Mouse (Mus musculus): ENCODE data around the gene Kcnd1. TPM values are rescaled to one million over a fixed set of nuclear protein-coding genes. Genes with fewer than 3 reads are reported as not detected.
A peak's percentile ranks its signal among the peaks of the same experiment; 100 is the strongest.

The Kcnd1 gene
- polyA plus RNA-seq (2015; fragmentation: Nextera tagmentation; extraction: Ambion mirVana) = 1.2 and 1.3 TPM in 2 replicates

- Histone ChIP-seq H3K9ac (ENCODE audit: low read depth, low read length) (peak within 1 kb of the TSS; percentile 50), H3K4me2 (ENCODE audit: low read depth, low read length) (peak within 1 kb of the TSS; percentile 66), H3K4me3 (ENCODE audit: low read length) (peak within 1 kb of the TSS; percentile 47), H3K36me3 (ENCODE audit: control insufficient read depth, insufficient read depth, low read length) (no peaks in the 10 kb centered on the region), H3K27me3 (replicated peaks; ENCODE audit: control insufficient read depth, insufficient read depth, low read length) (no peaks in the 10 kb centered on the region), H3K27ac (ENCODE audit: low read length) (0 out of 2 replicates have a peak within 1 kb of the TSS, but pooled peaks have one; percentile 14), H3K4me1 (ENCODE audit: control insufficient read depth, insufficient read depth, low read length) (no peaks in the 10 kb centered on the region), H3K9me3 (ENCODE audit: control insufficient read depth, low read length) (no peaks in the 10 kb centered on the region)
- ATAC-seq = peak; percentile 79
- 12% methylated on average over 23 of the region's 24 CpGs for WGBS
These were observed at the start of gene Kcnd1 for GRCm38 (mm10) chrX:7821865-7822779. Gene Kcnd1 (plus strand): TSS chrX:7822289.

- no peak overlapping the region for H3K27ac ChIP-seq (ENCODE audit: low read length)
- WGBS = 51% methylated on average over 2 of the region's 2 CpGs
- ATAC-seq = no peak
These were observed 49.3 kb upstream of the Kcnd1 start for GRCm38 (mm10) chrX:7772766-7773165.

GRCm38 (mm10) chrX:7775501-7776205, 46.4 kb upstream of the Kcnd1 start:
- Histone ChIP-seq H3K9me3 (ENCODE audit: control insufficient read depth, low read length) (no peaks in the 10 kb centered on the region), H3K9ac (ENCODE audit: low read depth, low read length) (no peak overlapping the region), H3K27ac (ENCODE audit: low read length) (no peak overlapping the region), H3K4me2 (ENCODE audit: low read depth, low read length) (no peak overlapping the region), H3K4me3 (ENCODE audit: low read length) (no peak overlapping the region), H3K27me3 (replicated peaks; ENCODE audit: control insufficient read depth, insufficient read depth, low read length) (no peaks in the 10 kb centered on the region), H3K36me3 (ENCODE audit: control insufficient read depth, insufficient read depth, low read length) (no peaks in the 10 kb centered on the region), H3K4me1 (ENCODE audit: control insufficient read depth, insufficient read depth, low read length) (no peaks in the 10 kb centered on the region)
- WGBS = 82% methylated on average over 9 of the region's 9 CpGs
- ATAC-seq = no peak

More at GRCm38 (mm10) chrX:7772766-7773165, 49.3 kb upstream of the Kcnd1 start:
- no peaks in the 10 kb centered on the region for H3K4me1 ChIP-seq (ENCODE audit: control insufficient read depth, insufficient read depth, low read length)
- H3K9ac ChIP-seq (ENCODE audit: low read depth, low read length) = no peak overlapping the region
- H3K27me3 ChIP-seq (replicated peaks; ENCODE audit: control insufficient read depth, insufficient read depth, low read length) = no peaks in the 10 kb centered on the region
- no peaks in the 10 kb centered on the region; the same call in 1 of the 2 replicates for H3K36me3 ChIP-seq (ENCODE audit: control insufficient read depth, insufficient read depth, low read length)
- H3K4me2 ChIP-seq (ENCODE audit: low read depth, low read length) = no peak overlapping the region
- no peaks in the 10 kb centered on the region for H3K9me3 ChIP-seq (ENCODE audit: control insufficient read depth, low read length)
- no peak overlapping the region for H3K4me3 ChIP-seq (ENCODE audit: low read length)

DNA sequence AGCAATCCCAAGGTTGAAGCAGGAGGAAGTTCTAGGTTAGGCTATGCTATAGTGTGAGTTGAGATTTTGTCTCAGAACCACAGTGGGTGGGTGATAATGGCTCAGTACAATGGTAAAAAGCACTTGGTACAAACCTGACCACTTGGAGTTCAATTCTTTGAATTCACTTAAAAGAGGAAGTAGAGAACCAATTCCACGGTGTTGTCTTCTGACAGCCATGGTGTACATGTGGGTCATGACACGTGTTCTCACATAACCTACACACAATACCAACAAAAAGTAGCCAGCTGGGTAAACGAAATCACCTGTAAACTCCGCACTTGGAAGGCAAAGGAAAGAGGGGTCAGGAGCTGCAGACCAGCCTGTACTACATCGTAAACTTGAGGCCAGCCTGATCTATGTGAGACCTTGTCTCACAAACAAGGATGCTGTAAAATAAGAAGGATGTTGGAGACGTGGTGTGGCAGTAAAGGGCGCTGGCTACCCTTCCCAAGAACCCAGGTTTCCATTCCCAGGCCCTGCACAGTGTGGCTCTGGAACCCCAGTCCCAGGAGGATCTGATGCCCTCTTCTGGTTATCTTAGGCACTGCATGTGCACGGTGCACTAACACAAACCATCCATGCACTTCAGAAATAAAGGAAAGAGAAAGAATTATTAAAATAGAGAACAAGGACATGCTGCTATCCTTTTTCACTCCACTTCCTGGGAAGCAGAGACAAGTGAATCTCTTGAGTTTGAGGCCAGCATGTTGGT, 45.6 kb upstream of the Kcnd1 start:
- Histone ChIP-seq H3K4me1 (ENCODE audit: control insufficient read depth, insufficient read depth, low read length) (no peaks in the 10 kb centered on the region), H3K9me3 (ENCODE audit: control insufficient read depth, low read length) (no peaks in the 10 kb centered on the region), H3K36me3 (ENCODE audit: control insufficient read depth, insufficient read depth, low read length) (no peaks in the 10 kb centered on the region), H3K27me3 (replicated peaks; ENCODE audit: control insufficient read depth, insufficient read depth, low read length) (no peaks in the 10 kb centered on the region), H3K4me3 (ENCODE audit: low read length) (no peak overlapping the region), H3K4me2 (ENCODE audit: low read depth, low read length) (no peak overlapping the region), H3K9ac (ENCODE audit: low read depth, low read length) (no peak overlapping the region), H3K27ac (ENCODE audit: low read length) (no peak overlapping the region)
- 48% methylated on average over 8 of the region's 8 CpGs for WGBS
- peak; percentile 46; the same call in 1 of the 2 replicates for ATAC-seq

GRCm38 (mm10) chrX:7778450-7779244, 43.4 kb upstream of the Kcnd1 start:
- Histone ChIP-seq H3K27ac (ENCODE audit: low read length) (no peak overlapping the region), H3K4me2 (ENCODE audit: low read depth, low read length) (no peak overlapping the region), H3K4me1 (ENCODE audit: control insufficient read depth, insufficient read depth, low read length) (no peaks in the 10 kb centered on the region), H3K9ac (ENCODE audit: low read depth, low read length) (no peak overlapping the region), H3K27me3 (replicated peaks; ENCODE audit: control insufficient read depth, insufficient read depth, low read length) (no peaks in the 10 kb centered on the region), H3K9me3 (ENCODE audit: control insufficient read depth, low read length) (no peaks in the 10 kb centered on the region), H3K36me3 (ENCODE audit: control insufficient read depth, insufficient read depth, low read length) (no peaks in the 10 kb centered on the region), H3K4me3 (ENCODE audit: low read length) (no peak overlapping the region)
- WGBS = 52% methylated on average over 7 of the region's 7 CpGs
- ATAC-seq = peak; percentile 67; the same call in 1 of the 2 replicates

DNA sequence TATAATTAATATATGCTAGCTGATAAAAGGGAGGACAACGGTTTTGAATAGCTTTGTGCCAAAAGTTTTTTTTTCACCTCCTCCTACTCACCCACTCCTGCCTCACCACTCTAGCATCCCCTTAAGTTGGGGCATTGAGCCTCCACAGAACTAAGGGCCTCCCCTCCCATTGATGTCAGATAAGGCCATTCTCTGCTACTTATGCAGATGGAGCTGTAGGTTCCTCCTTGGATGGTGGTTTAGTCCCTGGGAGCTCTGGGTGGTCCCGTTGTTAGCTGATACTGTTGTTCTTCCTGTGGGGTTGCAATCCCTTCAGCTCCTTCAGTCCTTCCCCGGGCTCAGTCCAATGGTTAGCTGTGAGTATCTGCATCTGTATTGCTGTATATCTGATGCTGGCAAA, 42.8 kb upstream of the Kcnd1 start:
- WGBS = 18% methylated on average over 3 of the region's 3 CpGs
- ATAC-seq = no peak

DNA sequence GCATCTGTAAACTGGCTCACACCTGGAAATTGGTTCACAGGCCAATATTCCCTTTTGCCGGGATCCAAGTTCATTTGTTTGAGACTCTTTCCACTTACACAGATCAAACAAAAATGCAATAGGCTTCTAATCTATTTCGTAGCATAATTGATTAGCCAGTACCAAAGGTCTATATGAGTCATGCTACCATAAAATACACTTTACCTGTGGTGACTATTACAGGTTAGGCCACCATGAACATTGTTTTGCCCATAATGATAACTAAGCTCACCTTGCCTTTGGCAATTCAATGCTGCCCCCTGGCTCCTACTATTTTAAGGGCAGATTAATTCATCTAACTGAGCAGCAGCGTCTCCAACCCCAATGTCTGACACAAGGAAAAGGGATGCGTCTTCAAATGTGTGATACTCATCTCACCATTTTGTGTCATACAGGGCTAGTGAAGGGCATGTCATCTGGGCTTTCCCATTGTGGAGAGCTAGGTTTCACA, 39.4 kb upstream of the Kcnd1 start:
- ATAC-seq = peak; percentile 82
- Histone ChIP-seq H3K4me3 (ENCODE audit: low read length) (no peak overlapping the region), H3K27ac (ENCODE audit: low read length) (0 out of 2 replicates have a peak overlapping the region, but pooled peaks have one; percentile 18), H3K9me3 (ENCODE audit: control insufficient read depth, low read length) (no peaks in the 10 kb centered on the region), H3K4me2 (ENCODE audit: low read depth, low read length) (no peak overlapping the region), H3K4me1 (ENCODE audit: control insufficient read depth, insufficient read depth, low read length) (no peaks in the 10 kb centered on the region), H3K36me3 (ENCODE audit: control insufficient read depth, insufficient read depth, low read length) (no peaks in the 10 kb centered on the region), H3K9ac (ENCODE audit: low read depth, low read length) (no peak overlapping the region), H3K27me3 (replicated peaks; ENCODE audit: control insufficient read depth, insufficient read depth, low read length) (no peaks in the 10 kb centered on the region)
- WGBS = 69% methylated on average over 4 of the region's 4 CpGs

More for the DNA sequence above, 42.8 kb upstream of the Kcnd1 start:
- H3K4me3 ChIP-seq (ENCODE audit: low read length) = no peak overlapping the region
- H3K4me2 ChIP-seq (ENCODE audit: low read depth, low read length) = no peak overlapping the region
- H3K9me3 ChIP-seq (ENCODE audit: control insufficient read depth, low read length) = no peaks in the 10 kb centered on the region
- H3K4me1 ChIP-seq (ENCODE audit: control insufficient read depth, insufficient read depth, low read length) = no peaks in the 10 kb centered on the region
- H3K36me3 ChIP-seq (ENCODE audit: control insufficient read depth, insufficient read depth, low read length) = no peaks in the 10 kb centered on the region
- H3K9ac ChIP-seq (ENCODE audit: low read depth, low read length) = no peak overlapping the region
- no peak overlapping the region for H3K27ac ChIP-seq (ENCODE audit: low read length)
- H3K27me3 ChIP-seq (replicated peaks; ENCODE audit: control insufficient read depth, insufficient read depth, low read length) = no peaks in the 10 kb centered on the region

GRCm38 (mm10) chrX:7789542-7790136, 32.5 kb upstream of the Kcnd1 start, which contains the start of gene Gripap1:
Gene Gripap1 (plus strand): TSS chrX:7789765.
- Histone ChIP-seq H3K27me3 (replicated peaks; ENCODE audit: control insufficient read depth, insufficient read depth, low read length) (no peaks in the 10 kb centered on the region), H3K27ac (ENCODE audit: low read length) (no peak within 1 kb of the TSS), H3K9me3 (ENCODE audit: control insufficient read depth, low read length) (no peaks in the 10 kb centered on the region), H3K36me3 (ENCODE audit: control insufficient read depth, insufficient read depth, low read length) (0 out of 2 replicates have a peak, but pooled peaks cover 3% of the 10 kb centered on the region), H3K4me2 (ENCODE audit: low read depth, low read length) (peak within 1 kb of the TSS; percentile 53), H3K9ac (ENCODE audit: low read depth, low read length) (peak within 1 kb of the TSS; percentile 67), H3K4me1 (ENCODE audit: control insufficient read depth, insufficient read depth, low read length) (peaks cover 4% of the 10 kb centered on the region; the same call in 1 of the 2 replicates), H3K4me3 (ENCODE audit: low read length) (peak within 1 kb of the TSS; percentile 62)
- WGBS = 13% methylated on average over 24 of the region's 24 CpGs
- peak; percentile 92 for ATAC-seq

Data from intestine, embryonic 16.5 days (tissue).